Mouse (Mus musculus) layer of hippocampus, adult 8-10 months (tissue): ENCODE results near the gene Acp2. TPM values are rescaled to one million over a fixed set of nuclear protein-coding genes. Genes with fewer than 3 reads are reported as not detected.

Experiments
- DNase-seq, 2 experiments: peaks; one replicate each; pipeline ENCODE4 v3.0.0; 2022; ENCODE audit warnings: low spot score in 2 of 2
- total RNA-seq, 4 experiments: library from RNA; stranded (reverse); gene quantifications; 2 replicates each; pipeline ENCODE4 v1.2.4; 2022

Gene Acp2
- total RNA-seq, 4 experiments from 2014 or later, result 54.9 to 64.9 (median 59.8) TPM

- no peak for DNase-seq
These were observed 53.0 kb downstream of the Acp2 start, which contains the start of gene Pacsin3 for GRCm38 (mm10) chr2:91255661-91256150. Pacsin3 (plus strand) TSS chr2:91255954.

- no peak for DNase-seq
These were observed 53.8 kb downstream of the Acp2 start for GRCm38 (mm10) chr2:91256256-91257125.

- no peak for DNase-seq
These were observed 54.7 kb downstream of the Acp2 start for GRCm38 (mm10) chr2:91257126-91257980.

- DNase-seq, result no peak
These were observed 55.4 kb downstream of the Acp2 start for GRCm38 (mm10) chr2:91258054-91258453.

GRCm38 (mm10) chr2:91258830-91259229 lies 56.1 kb downstream of the Acp2 start:
- no peak for DNase-seq

GRCm38 (mm10) chr2:91259493-91259892 lies 56.8 kb downstream of the Acp2 start:
- no peak for DNase-seq

Other genes with a start within 250 kb of the Acp2 start
- gene Rapsn, start 167.3 kb upstream of the Acp2 start, total RNA-seq, result under 1 TPM in 2 of 4 experiments, not detected in 2; 0.36 to 0.47 TPM
- 100 to 1,000 TPM; 180 to 209 (median 206) TPM for gene Psmc3, start 148.9 kb upstream of the Acp2 start, total RNA-seq
- 10 to 100 TPM; 28.7 to 40.0 (median 33.1) TPM for gene Slc39a13, start 132.5 kb upstream of the Acp2 start, total RNA-seq
- 10 to 100 TPM in 2 of 4 experiments, 1 to 10 TPM in 2; 3.8 to 17.2 (median 9.7) TPM for gene Spi1, start 120.5 kb upstream of the Acp2 start, total RNA-seq
- gene Mybpc3, start 84.7 kb upstream of the Acp2 start, total RNA-seq, result under 1 TPM; 0.09 to 0.22 (median 0.16) TPM
- gene Madd, start 19.0 kb upstream of the Acp2 start, total RNA-seq, result 100 to 1,000 TPM; 202 to 259 (median 228) TPM
- 1 to 10 TPM; 3.7 to 5.8 (median 4.3) TPM for gene Nr1h3, start 51 bp upstream of the Acp2 start, total RNA-seq
- 10 to 100 TPM; 11.2 to 12.4 (median 11.9) TPM for gene Ddb2, start 34.1 kb downstream of the Acp2 start, total RNA-seq
- 10 to 100 TPM; 27.1 to 34.4 (median 31.0) TPM for gene Pacsin3, start 53.1 kb downstream of the Acp2 start, total RNA-seq
- 10 to 100 TPM; 75.9 to 81.9 (median 79.1) TPM for gene Arfgap2, start 62.1 kb downstream of the Acp2 start, total RNA-seq
- gene 1110051M20Rik, start 241.8 kb downstream of the Acp2 start, total RNA-seq, result 100 to 1,000 TPM; 108 to 144 (median 121) TPM